Mouse (Mus musculus): Measurements from ENCODE around the gene Lmntd1. TPM values are rescaled to one million over a fixed set of nuclear protein-coding genes. Genes with fewer than 3 reads are reported as not detected.

Lmntd1 gene
- polyA plus RNA-seq, 1 experiment from 2014 or later: not detected

- no peaks in the 10 kb centered on the region for H3K36me3 ChIP-seq (ENCODE audit: control insufficient read depth, insufficient read depth)
- H3K27me3 ChIP-seq (ENCODE audit: control insufficient read depth, insufficient read depth, low read depth, low read length): no peaks in the 10 kb centered on the region
- H3K4me3 ChIP-seq (ENCODE audit: low read depth, low read length): no peak overlapping the region
- H3K9me3 ChIP-seq (replicated peaks; ENCODE audit: control insufficient read depth, low read length): no peaks in the 10 kb centered on the region
- no peak overlapping the region for H3K9ac ChIP-seq (ENCODE audit: low read depth, low read length)
- ATAC-seq (ENCODE audit: low read depth): peak; percentile 11; the same call in 1 of the 2 replicates
- no peaks in the 10 kb centered on the region for H3K4me1 ChIP-seq (ENCODE audit: control insufficient read depth, low read depth, low read length)
- WGBS (ENCODE audit: insufficient replicate concordance): 29% methylated on average over 12 of the region's 12 CpGs
- H3K27ac ChIP-seq (ENCODE audit: low read length): no peak overlapping the region
- no peak overlapping the region for H3K4me2 ChIP-seq (ENCODE audit: low read depth, low read length)
These were observed 128.0 kb downstream of the Lmntd1 start for GRCm38 (mm10) chr6:145485986-145486605.

GRCm38 (mm10) chr6:145483318-145483674 is 130.8 kb downstream of the Lmntd1 start:
- H3K4me1 ChIP-seq (ENCODE audit: control insufficient read depth, low read depth, low read length): no peaks in the 10 kb centered on the region
- H3K9ac ChIP-seq (ENCODE audit: low read depth, low read length): no peak overlapping the region
- H3K4me3 ChIP-seq (ENCODE audit: low read depth, low read length): no peak overlapping the region
- ATAC-seq (ENCODE audit: low read depth): no peak
- no peaks in the 10 kb centered on the region for H3K27me3 ChIP-seq (ENCODE audit: control insufficient read depth, insufficient read depth, low read depth, low read length)
- H3K4me2 ChIP-seq (ENCODE audit: low read depth, low read length): no peak overlapping the region
- no peaks in the 10 kb centered on the region for H3K9me3 ChIP-seq (replicated peaks; ENCODE audit: control insufficient read depth, low read length)
- no peak overlapping the region for H3K27ac ChIP-seq (ENCODE audit: low read length)
- WGBS (ENCODE audit: insufficient replicate concordance): 64% methylated on average over 5 of the region's 5 CpGs
- no peaks in the 10 kb centered on the region for H3K36me3 ChIP-seq (ENCODE audit: control insufficient read depth, insufficient read depth)

- 77% methylated on average over 17 of the region's 17 CpGs for WGBS (ENCODE audit: insufficient replicate concordance)
- Histone ChIP-seq H3K27me3 (ENCODE audit: control insufficient read depth, insufficient read depth, low read depth, low read length) (no peaks in the 10 kb centered on the region), H3K4me1 (ENCODE audit: control insufficient read depth, low read depth, low read length) (no peaks in the 10 kb centered on the region), H3K4me2 (ENCODE audit: low read depth, low read length) (no peak overlapping the region), H3K9me3 (replicated peaks; ENCODE audit: control insufficient read depth, low read length) (no peaks in the 10 kb centered on the region), H3K27ac (ENCODE audit: low read length) (no peak overlapping the region), H3K36me3 (ENCODE audit: control insufficient read depth, insufficient read depth) (no peaks in the 10 kb centered on the region), H3K9ac (ENCODE audit: low read depth, low read length) (no peak overlapping the region), H3K4me3 (ENCODE audit: low read depth, low read length) (no peak overlapping the region)
- no peak for ATAC-seq (ENCODE audit: low read depth)
These were observed 131.3 kb downstream of the Lmntd1 start for GRCm38 (mm10) chr6:145482656-145483317.

GRCm38 (mm10) chr6:145481938-145482337 is 132.2 kb downstream of the Lmntd1 start:
- H3K4me2 ChIP-seq (ENCODE audit: low read depth, low read length): no peak overlapping the region
- H3K36me3 ChIP-seq (ENCODE audit: control insufficient read depth, insufficient read depth): no peaks in the 10 kb centered on the region
- H3K4me1 ChIP-seq (ENCODE audit: control insufficient read depth, low read depth, low read length): no peaks in the 10 kb centered on the region
- no peaks in the 10 kb centered on the region for H3K27me3 ChIP-seq (ENCODE audit: control insufficient read depth, insufficient read depth, low read depth, low read length)
- 0 out of 2 replicates have a peak, but pooled peaks have one; percentile 16 for ATAC-seq (ENCODE audit: low read depth)
- no peak overlapping the region for H3K9ac ChIP-seq (ENCODE audit: low read depth, low read length)
- 74% methylated on average over 15 of the region's 15 CpGs for WGBS (ENCODE audit: insufficient replicate concordance)
- no peaks in the 10 kb centered on the region for H3K9me3 ChIP-seq (replicated peaks; ENCODE audit: control insufficient read depth, low read length)
- no peak overlapping the region for H3K27ac ChIP-seq (ENCODE audit: low read length)
- H3K4me3 ChIP-seq (ENCODE audit: low read depth, low read length): no peak overlapping the region

GRCm38 (mm10) chr6:145478821-145479271 is 135.3 kb downstream of the Lmntd1 start:
- WGBS (ENCODE audit: insufficient replicate concordance): 46% methylated on average over 4 of the region's 4 CpGs
- Histone ChIP-seq H3K27me3 (ENCODE audit: control insufficient read depth, insufficient read depth, low read depth, low read length) (no peaks in the 10 kb centered on the region), H3K4me1 (ENCODE audit: control insufficient read depth, low read depth, low read length) (no peaks in the 10 kb centered on the region)

GRCm38 (mm10) chr6:145477367-145477905 is 136.7 kb downstream of the Lmntd1 start:
- ATAC-seq (ENCODE audit: low read depth): no peak

More at GRCm38 (mm10) chr6:145478821-145479271, 135.3 kb downstream of the Lmntd1 start:
- ATAC-seq (ENCODE audit: low read depth): no peak
- no peaks in the 10 kb centered on the region for H3K9me3 ChIP-seq (replicated peaks; ENCODE audit: control insufficient read depth, low read length)
- no peak overlapping the region for H3K27ac ChIP-seq (ENCODE audit: low read length)
- no peaks in the 10 kb centered on the region for H3K36me3 ChIP-seq (ENCODE audit: control insufficient read depth, insufficient read depth)
- no peak overlapping the region for H3K9ac ChIP-seq (ENCODE audit: low read depth, low read length)
- no peak overlapping the region for H3K4me2 ChIP-seq (ENCODE audit: low read depth, low read length)
- no peak overlapping the region for H3K4me3 ChIP-seq (ENCODE audit: low read depth, low read length)

GRCm38 (mm10) chr6:145471638-145472247 is 142.4 kb downstream of the Lmntd1 start:
- Histone ChIP-seq H3K9ac (ENCODE audit: low read depth, low read length) (no peak overlapping the region), H3K27me3 (ENCODE audit: control insufficient read depth, insufficient read depth, low read depth, low read length) (no peaks in the 10 kb centered on the region), H3K9me3 (replicated peaks; ENCODE audit: control insufficient read depth, low read length) (no peaks in the 10 kb centered on the region), H3K4me2 (ENCODE audit: low read depth, low read length) (no peak overlapping the region), H3K4me3 (ENCODE audit: low read depth, low read length) (no peak overlapping the region), H3K4me1 (ENCODE audit: control insufficient read depth, low read depth, low read length) (no peaks in the 10 kb centered on the region; the same call in 1 of the 2 replicates), H3K27ac (ENCODE audit: low read length) (no peak overlapping the region), H3K36me3 (ENCODE audit: control insufficient read depth, insufficient read depth) (no peaks in the 10 kb centered on the region)
- peak; percentile 24; the same call in 1 of the 2 replicates for ATAC-seq (ENCODE audit: low read depth)
- 68% methylated on average over 11 of the region's 11 CpGs for WGBS (ENCODE audit: insufficient replicate concordance)

More at GRCm38 (mm10) chr6:145477367-145477905, 136.7 kb downstream of the Lmntd1 start:
- WGBS (ENCODE audit: insufficient replicate concordance): 60% methylated on average over 10 of the region's 10 CpGs
- Histone ChIP-seq H3K9me3 (replicated peaks; ENCODE audit: control insufficient read depth, low read length) (no peaks in the 10 kb centered on the region), H3K36me3 (ENCODE audit: control insufficient read depth, insufficient read depth) (no peaks in the 10 kb centered on the region), H3K4me2 (ENCODE audit: low read depth, low read length) (no peak overlapping the region), H3K4me3 (ENCODE audit: low read depth, low read length) (no peak overlapping the region), H3K9ac (ENCODE audit: low read depth, low read length) (no peak overlapping the region), H3K27me3 (ENCODE audit: control insufficient read depth, insufficient read depth, low read depth, low read length) (no peaks in the 10 kb centered on the region), H3K27ac (ENCODE audit: low read length) (no peak overlapping the region), H3K4me1 (ENCODE audit: control insufficient read depth, low read depth, low read length) (no peaks in the 10 kb centered on the region)

- Histone ChIP-seq H3K36me3 (ENCODE audit: control insufficient read depth, insufficient read depth) (no peaks in the 10 kb centered on the region), H3K9ac (ENCODE audit: low read depth, low read length) (no peak overlapping the region), H3K27ac (ENCODE audit: low read length) (no peak overlapping the region), H3K4me1 (ENCODE audit: control insufficient read depth, low read depth, low read length) (no peaks in the 10 kb centered on the region; the same call in 1 of the 2 replicates), H3K9me3 (replicated peaks; ENCODE audit: control insufficient read depth, low read length) (no peaks in the 10 kb centered on the region), H3K4me2 (ENCODE audit: low read depth, low read length) (no peak overlapping the region), H3K27me3 (ENCODE audit: control insufficient read depth, insufficient read depth, low read depth, low read length) (no peaks in the 10 kb centered on the region), H3K4me3 (ENCODE audit: low read depth, low read length) (no peak overlapping the region)
- 68% methylated on average over 8 of the region's 8 CpGs for WGBS (ENCODE audit: insufficient replicate concordance)
- ATAC-seq (ENCODE audit: low read depth): no peak
These were observed 144.7 kb downstream of the Lmntd1 start for GRCm38 (mm10) chr6:145469260-145469943.

Measured in liver, embryonic 16.5 days (tissue).